Mouse (Mus musculus): ENCODE measurements at regions not wholly inside any gene's neighbourhood (a gene's known extent, or its start where the extent isn't known, plus 50 kb on each side); places are given as distances from the start of the nearest gene placed in this dataset.
A peak's percentile ranks its signal among the peaks of the same experiment; 100 is the strongest.

DNA sequence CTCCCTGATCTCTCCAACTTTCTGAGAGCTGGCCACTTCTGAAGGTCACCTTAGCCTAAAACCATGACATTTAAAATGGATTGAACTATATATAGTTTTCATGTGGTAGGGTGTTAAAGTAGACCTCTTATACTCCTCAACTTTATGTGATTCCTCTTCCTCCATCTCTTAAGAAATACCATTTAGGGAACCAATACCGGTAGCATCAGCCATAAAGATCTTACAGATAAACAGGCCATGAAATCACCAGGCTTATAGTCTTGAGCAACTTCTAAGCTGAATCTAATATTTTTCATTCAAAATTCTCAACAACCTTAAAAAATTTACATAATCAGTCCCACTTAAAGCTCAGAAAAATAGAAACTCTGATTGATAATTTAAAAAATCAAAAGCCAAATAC is 56.2 kb downstream of the Rpl36a-ps1 start:
- no peak for DNase-seq (ENCODE audit: inconsistent ontology term)

DNA sequence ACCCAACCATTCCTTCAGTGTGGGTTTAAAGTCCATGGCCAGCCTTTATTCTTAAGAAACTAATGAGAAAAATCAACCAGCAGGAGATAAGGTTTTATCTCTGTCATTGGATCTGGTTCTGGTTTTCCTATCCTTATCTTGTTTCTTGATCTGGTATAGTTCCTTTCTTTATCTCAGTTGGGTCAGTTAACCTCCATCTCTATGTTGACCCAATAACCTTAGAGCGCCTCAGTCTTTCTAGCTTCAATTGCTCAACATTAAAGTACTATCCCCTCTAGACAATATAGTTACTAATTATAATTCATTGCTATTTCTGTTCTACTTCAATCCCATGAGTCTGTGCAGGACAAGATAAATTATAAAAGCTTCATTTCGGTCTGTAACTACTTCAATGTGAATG is 56.7 kb downstream of the Rpl36a-ps1 start:
- DNase-seq (ENCODE audit: inconsistent ontology term), result no peak

DNA sequence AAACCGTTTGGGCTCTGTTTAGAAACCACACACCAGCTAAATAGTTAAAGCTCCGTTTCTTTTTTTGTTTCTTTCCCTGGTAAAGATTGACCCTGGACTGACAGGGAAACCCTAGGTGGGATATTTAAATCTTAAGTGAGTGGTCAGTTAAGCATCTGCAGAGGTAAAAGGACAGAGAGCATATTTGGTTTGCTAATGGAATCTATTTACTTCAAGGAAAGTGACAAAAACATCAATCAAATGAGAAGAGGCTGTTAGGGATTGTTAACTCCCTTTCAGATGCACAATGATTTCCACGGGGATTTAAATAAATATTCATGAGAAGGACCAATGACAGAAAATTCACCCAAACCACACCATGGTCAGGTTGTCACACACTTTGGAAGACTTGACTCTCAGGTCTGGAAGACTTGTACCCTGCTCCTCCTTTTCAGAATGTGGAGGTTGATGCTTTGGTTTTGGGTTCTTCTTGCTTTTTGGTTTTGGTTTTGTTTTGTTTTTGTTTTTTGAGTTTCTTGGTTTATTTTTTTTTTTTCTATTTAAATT is 60.7 kb downstream of the Rpl36a-ps1 start:
- DNase-seq (ENCODE audit: inconsistent ontology term), result no peak

DNA sequence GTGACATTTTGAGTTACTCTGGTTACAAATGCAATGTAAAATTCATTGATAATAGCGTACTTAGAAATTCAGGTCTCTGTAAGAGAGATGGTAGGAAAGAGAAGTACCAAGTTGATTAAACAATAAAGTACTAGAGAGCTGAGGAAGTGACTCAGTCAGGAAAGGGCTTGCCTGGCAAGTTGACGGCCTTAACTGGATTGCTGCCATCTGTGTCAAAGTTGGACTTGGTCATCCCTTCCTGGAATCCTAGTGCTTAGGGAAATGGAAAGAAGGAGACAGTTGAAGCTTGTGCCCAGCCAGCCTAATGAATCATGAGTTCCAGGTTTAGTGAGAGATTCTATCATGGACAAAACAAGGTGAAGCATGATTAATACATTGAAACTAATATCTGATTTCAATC is 64.8 kb downstream of the Rpl36a-ps1 start:
- peak; percentile 62 for DNase-seq (ENCODE audit: inconsistent ontology term)

DNA sequence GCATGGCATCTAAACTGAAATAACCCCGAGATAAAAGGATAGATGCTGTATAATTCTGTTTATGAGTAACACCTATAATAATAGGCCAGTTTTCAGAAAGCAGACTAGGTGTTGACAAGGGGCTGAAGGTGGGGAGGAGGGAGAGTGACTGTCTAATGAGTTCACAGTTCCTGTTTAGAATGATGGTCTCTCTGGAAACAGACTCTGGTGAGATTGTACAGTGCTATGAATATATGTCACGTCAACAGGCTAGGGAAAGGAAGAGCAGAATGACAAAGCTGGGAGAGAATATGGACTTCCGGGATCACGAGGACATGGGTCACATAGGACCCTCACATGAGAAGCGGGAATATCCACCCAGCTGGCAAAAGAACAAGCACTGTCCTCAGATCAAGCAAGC is 85.9 kb downstream of the Rpl36a-ps1 start:
- no peak for DNase-seq (ENCODE audit: inconsistent ontology term)

DNA sequence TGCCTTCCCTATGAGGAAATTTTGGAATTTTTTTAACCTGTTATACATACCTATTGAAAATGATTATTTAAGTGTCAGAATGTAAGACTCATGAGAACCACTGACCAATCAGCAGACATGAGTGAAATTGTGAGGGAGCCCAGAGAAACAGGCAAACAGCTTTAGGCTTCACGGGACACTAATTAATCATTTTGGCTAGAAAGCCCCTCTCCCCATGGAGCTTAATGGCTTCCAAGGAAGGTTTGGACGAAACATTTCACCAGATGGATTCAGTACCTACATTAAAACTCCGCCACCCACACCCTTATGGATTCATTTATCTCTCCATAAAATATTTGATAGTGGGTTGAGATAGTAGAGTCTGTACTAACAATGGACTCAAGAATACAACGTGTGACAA is 95.2 kb downstream of the Rpl36a-ps1 start:
- DNase-seq (ENCODE audit: inconsistent ontology term), result no peak

DNA sequence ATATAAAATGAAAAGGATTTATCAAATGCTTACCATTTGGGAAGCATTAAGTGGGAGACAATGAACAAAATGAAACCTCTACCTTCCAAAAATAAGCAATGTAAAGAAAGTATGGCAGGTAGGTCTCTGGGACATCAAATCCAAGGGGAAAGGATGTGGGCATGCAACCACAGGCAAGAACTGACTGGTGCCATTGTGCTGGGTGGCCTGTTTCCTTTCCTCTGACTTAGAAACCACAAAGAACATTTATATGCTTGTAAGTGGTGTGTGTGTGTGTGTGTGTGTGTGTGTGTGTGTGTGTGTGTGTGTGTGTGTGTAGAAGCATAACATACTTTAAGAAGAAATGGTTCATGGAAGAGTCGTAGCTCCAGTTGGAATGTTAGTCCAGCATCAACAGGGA is 96.7 kb downstream of the Rpl36a-ps1 start:
- no peak for DNase-seq (ENCODE audit: inconsistent ontology term)

DNA sequence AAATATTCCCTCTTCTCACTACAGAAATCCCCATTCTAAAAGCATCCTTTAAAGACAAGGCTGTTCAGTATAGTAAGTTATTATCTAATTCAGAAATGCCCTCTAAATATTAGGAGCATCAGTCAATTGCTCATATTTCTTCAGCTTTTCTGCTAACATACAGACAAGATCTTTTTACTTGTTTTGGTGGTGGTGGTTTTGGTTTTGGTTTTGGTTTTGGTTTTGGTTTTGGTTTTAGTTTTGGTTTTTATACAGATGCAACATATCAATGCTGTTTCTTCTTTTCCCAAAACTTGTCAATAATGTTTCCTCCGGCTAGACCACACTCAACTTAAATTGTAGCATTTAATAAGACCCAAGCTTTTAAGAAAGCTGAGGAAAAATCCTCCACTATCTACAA is 98.2 kb downstream of the Rpl36a-ps1 start:
- no peak for DNase-seq (ENCODE audit: inconsistent ontology term)

DNA sequence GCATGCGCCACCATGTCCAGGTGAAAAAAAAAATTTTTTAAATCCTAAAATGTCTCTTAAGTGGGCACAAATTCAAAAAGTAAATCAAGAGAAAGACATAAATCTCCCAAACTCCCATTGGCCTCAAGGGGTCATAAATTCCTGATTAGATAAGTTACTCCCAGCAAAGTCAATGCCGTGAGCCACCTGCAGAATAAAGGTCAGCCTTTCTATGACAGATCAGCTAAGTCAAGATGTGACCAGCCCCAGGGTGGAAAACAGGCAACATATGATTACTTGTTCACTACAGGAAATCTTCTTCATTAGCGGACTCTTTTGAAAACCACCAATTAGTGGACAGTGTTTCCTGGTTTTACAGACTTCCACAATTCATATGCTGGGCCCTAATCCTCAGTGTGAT is 101.4 kb downstream of the Rpl36a-ps1 start:
- no peak for DNase-seq (ENCODE audit: inconsistent ontology term)

DNA sequence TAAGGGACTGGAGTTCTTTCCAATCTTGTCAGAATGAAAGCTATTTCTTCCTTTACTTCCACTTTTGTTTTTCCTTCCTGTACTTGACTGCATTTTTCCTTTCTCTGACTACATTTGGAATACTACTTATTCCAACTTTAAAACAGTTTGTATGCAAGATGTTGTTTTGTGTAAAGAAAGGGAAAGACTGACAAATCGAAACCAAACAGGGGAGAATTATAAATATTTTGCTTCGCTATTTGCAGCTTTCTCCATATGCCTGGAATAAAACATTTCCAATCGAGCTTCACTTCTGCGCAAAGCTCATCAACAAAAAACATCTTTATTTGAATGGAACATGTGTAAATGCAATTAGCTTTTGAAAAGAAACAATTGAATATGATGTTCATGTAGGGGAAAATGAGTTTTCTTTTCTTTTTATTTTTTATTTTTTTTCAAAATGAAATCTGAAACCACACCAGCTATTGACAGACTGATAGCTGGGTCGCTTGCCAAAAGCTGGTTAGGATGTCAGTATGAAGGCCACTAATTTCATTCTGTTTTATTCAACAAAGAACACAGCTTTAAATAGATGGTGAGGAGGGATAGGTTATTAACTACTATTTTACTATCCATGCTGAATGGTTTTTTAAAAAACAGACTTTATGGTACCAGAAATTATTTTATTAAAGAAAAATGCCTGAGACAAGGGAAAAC is 102.7 kb downstream of the Rpl36a-ps1 start:
- peak; percentile 11 for DNase-seq (ENCODE audit: inconsistent ontology term)

DNA sequence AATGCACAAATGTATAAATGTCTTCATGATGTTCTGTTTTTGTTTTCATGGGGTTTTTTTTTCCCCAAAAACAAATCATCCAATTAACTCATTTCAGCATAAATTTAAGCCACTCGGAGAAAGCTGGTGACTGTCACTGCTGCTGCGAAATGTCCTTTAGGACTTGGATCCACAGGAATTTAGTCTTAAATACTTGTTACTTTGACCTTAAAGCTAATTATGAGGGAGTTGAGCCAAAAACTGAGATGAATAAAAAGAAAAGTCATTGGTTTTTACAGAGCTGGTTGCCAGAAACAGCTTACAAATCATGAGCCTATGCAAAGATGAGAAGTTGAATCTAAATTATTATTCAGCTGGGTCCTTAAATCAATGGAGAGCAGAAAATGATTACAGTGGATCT is 106.5 kb downstream of the Rpl36a-ps1 start:
- no peak for DNase-seq (ENCODE audit: inconsistent ontology term)

DNA sequence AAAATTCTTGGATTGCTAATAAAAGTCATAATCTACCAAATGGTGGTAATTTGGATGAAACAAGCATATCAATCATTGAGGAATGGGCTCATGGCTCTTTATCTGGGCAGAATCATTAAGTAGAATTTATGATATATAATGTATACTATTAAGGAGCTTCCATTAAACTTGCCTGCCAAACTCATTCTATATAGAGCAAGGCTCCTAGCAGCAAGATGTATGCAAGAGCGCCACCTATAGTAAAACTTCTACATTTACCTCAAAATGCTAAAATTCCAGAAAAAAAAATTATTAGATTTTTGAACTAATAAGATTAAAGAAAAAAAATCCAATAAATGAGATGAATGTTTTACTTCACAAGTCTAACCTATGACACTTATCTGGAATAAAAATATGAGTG is 107.1 kb downstream of the Rpl36a-ps1 start:
- DNase-seq (ENCODE audit: inconsistent ontology term), result peak; percentile 6

DNA sequence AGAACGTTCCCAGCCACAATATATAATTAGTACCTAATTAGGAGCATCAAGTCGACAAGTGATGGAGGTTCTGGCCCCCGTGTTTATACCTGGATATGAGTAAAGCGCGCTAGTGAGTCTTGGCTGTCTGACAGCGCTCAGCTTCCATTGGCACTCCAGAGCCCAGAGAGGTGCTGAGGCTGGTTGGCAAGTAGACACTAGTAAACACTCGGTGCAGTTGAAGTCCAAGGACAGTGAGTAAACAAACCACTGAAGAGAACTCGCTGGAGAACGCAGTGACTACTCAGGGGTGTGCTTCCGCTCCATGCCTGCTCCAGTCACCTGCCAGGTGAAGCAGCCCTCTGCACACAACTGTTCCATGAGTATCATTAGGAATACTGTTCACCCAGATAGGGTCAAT is 111.5 kb downstream of the Rpl36a-ps1 start:
- DNase-seq (ENCODE audit: inconsistent ontology term), result no peak

DNA sequence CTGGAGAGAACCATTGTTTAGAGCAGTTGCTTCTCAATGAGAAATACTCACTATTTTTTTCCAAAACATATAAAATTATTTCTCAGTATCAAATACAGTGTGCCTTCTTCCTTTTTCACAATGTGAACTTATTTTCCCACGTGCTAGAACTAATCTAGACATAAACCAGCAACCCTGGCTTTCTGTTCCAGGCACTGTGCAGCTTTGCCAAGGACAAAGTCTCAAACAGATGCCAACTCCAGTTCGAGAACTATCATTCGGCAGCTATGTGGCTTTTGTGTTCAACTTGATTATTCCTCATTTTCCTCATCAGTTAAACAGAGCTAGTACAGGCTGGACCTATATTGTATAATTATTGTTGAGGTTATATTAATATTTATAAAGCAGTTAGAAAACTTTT is 116.2 kb downstream of the Rpl36a-ps1 start:
- no peak for DNase-seq (ENCODE audit: inconsistent ontology term)

DNA sequence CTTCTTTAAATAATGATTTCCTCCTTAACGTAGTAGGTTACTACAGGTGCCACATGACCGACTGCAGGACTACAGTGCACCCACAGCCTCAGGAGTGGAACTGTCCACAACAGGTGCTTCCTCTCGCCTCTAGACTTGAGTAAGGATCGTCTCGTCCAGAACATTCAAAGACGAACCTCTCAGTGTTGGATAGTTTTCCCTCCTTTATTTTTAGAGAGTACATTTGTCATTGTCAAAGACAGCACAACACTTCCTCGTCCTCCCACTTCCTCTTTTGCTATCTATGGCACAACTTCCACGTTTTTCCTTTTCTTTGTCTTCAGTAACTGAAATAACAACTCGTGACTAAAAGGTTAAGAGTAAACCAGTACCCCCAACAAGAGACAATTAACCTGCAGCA is 120.7 kb downstream of the Rpl36a-ps1 start:
- no peak for DNase-seq (ENCODE audit: inconsistent ontology term)

DNA sequence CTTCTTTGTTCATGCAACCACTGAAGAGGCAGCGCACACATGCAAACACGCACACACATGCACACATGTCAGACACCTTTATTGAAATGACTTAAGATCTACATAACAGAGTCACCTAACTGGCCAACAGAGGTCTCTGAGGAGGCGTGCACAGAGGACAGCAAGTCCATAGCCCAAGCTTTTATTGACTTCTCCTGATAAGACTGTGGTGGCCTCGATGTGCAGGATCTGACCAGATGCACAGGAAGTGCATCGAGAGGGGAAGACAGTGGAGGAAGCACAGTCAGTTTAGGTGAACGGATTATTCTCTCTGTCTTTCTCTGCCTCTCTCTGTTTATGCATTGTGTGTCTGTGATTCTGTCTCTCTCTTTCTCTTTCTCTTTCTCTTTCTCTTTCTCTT is 124.2 kb downstream of the Rpl36a-ps1 start:
- no peak for DNase-seq (ENCODE audit: inconsistent ontology term)

DNA sequence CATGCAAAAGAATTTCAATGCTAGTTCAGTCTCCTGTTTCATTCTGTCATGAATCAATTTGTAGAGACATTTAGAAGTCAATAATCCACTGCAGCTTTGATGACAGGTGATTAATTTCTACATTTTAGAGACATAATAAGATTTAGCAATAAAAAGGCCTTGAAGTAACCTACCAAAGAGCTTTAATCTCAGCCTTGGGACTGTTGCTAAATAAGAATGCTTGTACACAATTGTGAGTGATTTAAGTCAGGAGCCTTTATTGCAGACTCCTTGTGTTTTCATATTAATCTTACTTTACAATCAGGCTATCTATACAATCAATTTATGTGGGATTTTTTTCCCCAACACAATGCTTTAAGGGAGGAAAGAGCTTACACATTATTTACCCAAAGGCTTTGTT is 127.2 kb downstream of the Rpl36a-ps1 start:
- no peak for DNase-seq (ENCODE audit: inconsistent ontology term)

DNA sequence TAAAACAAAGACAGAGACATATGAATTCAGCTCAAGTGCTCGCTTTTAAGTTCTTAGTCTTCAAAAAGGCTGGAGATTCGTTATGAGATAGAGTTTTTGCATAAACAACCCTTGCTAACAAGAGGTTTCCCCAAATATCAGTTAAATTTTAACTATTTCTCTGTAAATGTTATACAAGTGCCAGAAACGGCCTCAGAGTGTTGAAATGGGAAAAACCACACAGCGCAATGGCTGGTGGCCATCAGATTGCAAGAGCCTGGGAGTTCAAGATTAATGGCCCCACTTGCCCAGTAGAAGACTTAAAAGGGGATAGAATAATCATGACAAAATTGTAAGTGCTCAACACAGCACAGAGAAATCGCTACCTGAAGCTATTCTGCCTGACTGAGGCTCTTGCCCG is 130.1 kb downstream of the Rpl36a-ps1 start:
- no peak for DNase-seq (ENCODE audit: inconsistent ontology term)

DNA sequence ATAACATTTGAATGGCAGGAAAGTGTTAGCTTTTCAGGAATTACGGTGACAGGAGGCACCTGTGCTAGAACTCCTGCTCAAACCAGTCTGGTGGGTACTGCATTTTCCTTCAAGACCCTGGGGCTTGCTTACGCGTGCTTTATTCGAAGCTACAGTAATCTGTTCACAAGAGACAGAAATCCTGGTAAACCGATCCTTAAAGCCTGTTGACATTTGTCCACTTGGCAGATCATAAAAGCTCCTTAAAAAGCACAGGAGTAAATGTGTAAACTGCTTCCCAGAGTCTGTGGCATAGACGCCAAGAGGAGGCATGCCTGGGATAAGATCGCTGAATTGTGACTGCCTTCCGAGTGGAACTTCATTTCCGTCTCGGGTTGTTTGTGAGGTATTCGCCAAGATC is 130.5 kb downstream of the Rpl36a-ps1 start:
- DNase-seq (ENCODE audit: inconsistent ontology term), result no peak

DNA sequence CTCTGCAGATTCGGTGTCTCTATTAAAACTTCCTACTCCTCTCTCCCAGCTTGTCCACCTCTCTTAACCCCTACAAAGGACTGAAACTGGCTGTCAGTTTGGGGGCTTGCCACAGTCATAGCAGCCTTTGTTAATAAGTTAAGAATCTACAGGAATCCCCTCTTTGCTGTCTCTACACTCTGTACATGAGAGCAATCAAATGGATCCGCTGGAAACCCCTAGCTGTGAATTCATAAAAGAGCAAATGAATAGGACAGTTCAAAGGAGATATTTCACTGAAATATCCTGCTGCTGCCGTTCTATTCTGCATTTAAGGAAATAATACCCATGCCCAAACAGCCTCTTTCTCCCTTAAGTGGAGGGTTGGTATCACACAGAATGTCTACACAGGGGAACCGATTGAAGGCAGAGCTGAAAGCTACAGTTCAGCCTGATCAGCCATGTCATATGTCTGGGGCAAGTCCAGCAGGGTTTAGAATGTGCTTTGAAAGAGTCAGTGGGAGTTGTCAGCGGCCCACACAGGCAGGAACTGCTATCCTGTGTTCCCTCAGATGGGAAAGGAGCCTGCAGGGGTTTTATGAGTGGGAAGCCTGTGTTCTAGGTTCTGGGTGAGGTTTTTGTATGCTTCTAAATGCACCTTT is 131.9 kb downstream of the Rpl36a-ps1 start:
- DNase-seq (ENCODE audit: inconsistent ontology term), result peak; percentile 18

DNA sequence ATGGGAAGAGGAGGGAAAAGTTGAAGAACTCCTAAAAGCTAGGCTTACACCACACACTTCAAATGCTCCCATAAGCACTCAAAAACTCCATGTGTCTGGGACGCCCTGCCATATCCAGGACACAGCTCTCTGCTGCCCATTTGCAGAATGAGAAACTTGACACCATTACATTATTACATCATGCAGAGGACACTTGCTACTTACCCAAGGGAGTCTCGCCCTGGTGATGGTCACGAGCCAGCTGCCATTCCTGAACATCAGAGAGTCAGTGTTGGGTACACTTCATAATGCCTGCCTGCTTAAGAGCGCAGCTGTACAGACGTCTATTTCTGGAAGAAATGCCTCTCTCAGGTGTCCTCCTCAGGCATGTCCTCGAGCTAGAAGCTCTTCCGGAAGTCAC is 135.3 kb downstream of the Rpl36a-ps1 start:
- DNase-seq (ENCODE audit: inconsistent ontology term), result no peak

DNA sequence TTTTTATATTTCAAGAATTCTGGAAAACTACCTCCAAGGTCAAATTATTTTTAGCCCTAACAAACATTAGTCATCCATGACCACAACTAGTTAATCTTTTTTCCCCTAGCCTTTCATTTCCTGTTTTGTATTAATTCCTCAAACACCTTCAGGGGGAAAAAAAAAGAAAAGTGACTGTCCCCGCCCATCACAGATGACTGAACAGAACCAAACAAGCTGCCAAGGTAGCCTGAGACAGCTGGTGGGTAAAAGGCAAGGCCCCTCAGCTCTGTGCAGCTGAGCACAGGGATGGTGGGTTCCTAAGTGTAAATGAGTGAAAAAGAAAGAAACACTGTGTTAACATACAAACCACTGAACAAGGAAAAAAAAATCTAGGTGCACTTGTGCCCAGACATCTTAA is 145.6 kb downstream of the Rpl36a-ps1 start:
- DNase-seq (ENCODE audit: inconsistent ontology term), result no peak

DNA sequence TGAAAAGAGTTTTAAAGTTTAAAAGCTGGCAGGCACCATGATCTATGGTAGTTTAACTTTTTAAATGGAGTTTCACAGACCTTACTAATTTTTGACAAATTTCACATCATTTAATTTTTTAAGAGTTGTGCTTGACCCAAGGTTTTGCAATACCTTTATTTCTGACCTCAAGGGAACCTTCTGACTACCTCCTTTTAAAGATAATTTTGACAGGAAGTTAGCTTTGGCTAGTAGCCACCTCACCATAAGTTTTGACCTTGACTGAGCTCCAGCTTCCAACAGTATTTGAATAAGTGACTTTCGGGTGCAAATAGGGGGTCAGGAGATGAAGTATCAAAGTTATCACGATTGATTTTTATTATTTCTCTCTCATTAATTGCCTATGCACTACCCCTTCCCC is 149.9 kb downstream of the Rpl36a-ps1 start:
- no peak for DNase-seq (ENCODE audit: inconsistent ontology term)

DNA sequence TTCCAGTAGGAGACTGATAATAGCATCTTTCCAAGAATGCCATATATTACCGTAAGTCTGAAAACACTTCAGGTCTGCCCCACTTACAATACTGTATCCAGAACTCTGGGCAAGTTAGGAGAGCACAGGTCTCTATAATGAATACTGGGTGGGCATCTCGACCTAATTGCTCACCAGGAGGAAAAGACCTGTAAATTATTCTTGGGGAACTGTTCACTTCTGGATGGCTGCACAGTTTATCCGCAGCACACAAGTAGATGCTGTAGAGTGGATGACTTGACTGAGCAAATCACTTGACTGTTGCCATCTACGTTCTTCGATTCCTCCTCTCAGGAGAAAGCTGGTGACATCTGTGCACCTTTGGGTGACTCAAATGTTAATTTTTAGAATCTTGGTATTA is 159.8 kb downstream of the Rpl36a-ps1 start:
- no peak for DNase-seq (ENCODE audit: inconsistent ontology term)
